In genomic region chr3:41233439-41233838, GRCm38 (mm10) we compare ENCODE assay signal across 24 mouse cellular contexts.
"Had no signal": no experiment of that assay in that cellular context is flagged by ENCODE, and none has a peak within 500 bp of the region (broad histone marks: within the 10 kb centered on the region; RNA-seq: fewer than 3 reads in every experiment).

No protein-coding gene starts in this region.

- H3K27ac ChIP-seq: layer of hippocampus, adult 2 months; limb, embryonic 12.5 days; limb, embryonic 15.5 days; liver, embryonic 12.5 days; liver, embryonic 15.5 days; lung, embryonic 15.5 days; midbrain, embryonic 10.5 days; midbrain, embryonic 13.5 days; neural tube, embryonic 13.5 days; stomach, postnatal 0 days had no signal

- H3K27me3 ChIP-seq: limb, embryonic 15.5 days; liver, embryonic 12.5 days; liver, embryonic 15.5 days; lung, embryonic 15.5 days; megakaryocyte, embryonic 14.5 days; midbrain, embryonic 13.5 days; neural tube, embryonic 13.5 days had no signal

- ATAC-seq: liver, embryonic 12.5 days; midbrain, embryonic 13.5 days; midbrain, embryonic 16.5 days had no signal

- DNase-seq: kidney, adult 9 months; kidney, postnatal 14 days; kidney, postnatal 4 days; left cerebral cortex, postnatal 4 days; lung, adult 18-20 months; lung, postnatal 10 days; lung, postnatal 36 days; retina, postnatal 1 day; thymus, adult 2 months; thymus, postnatal 14 days; thymus, postnatal 4 days had no signal

- H3K4me1 ChIP-seq: limb, embryonic 15.5 days; liver, embryonic 12.5 days; liver, embryonic 15.5 days had no signal

- H3K4me3 ChIP-seq: layer of hippocampus, adult 2 months; limb, embryonic 12.5 days; limb, embryonic 15.5 days; liver, embryonic 12.5 days; liver, embryonic 15.5 days; lung, embryonic 15.5 days; megakaryocyte, embryonic 14.5 days; midbrain, embryonic 10.5 days; midbrain, embryonic 13.5 days; myocyte; neural tube, embryonic 13.5 days had no signal

- H3K4me2 ChIP-seq: limb, embryonic 12.5 days; limb, embryonic 15.5 days; liver, embryonic 12.5 days; liver, embryonic 15.5 days; lung, embryonic 15.5 days; midbrain, embryonic 13.5 days; neural tube, embryonic 13.5 days had no signal

- H3K36me3 ChIP-seq: limb, embryonic 12.5 days; limb, embryonic 15.5 days; liver, embryonic 12.5 days; liver, embryonic 15.5 days; lung, embryonic 15.5 days; midbrain, embryonic 10.5 days; midbrain, embryonic 13.5 days; neural tube, embryonic 13.5 days had no signal

- H3K9me3 ChIP-seq: limb, embryonic 12.5 days; limb, embryonic 15.5 days; liver, embryonic 12.5 days; liver, embryonic 15.5 days; lung, embryonic 15.5 days; midbrain, embryonic 10.5 days; midbrain, embryonic 13.5 days; neural tube, embryonic 13.5 days had no signal

- H3K9ac ChIP-seq: limb, embryonic 12.5 days; limb, embryonic 15.5 days; liver, embryonic 12.5 days; liver, embryonic 15.5 days; lung, embryonic 15.5 days; midbrain, embryonic 13.5 days; neural tube, embryonic 13.5 days had no signal
